Mouse (Mus musculus): ENCODE results near the gene B4galt2.

The B4galt2 gene

GRCm38 (mm10) chr4:117908834-117909453 is 25.7 kb upstream of the B4galt2 start:
- DNase-seq (ENCODE audit: low read depth, low spot score) = no peak

- DNase-seq (ENCODE audit: low read depth, low spot score) = no peak
Observed at GRCm38 (mm10) chr4:117906196-117906595, 22.9 kb upstream of the B4galt2 start.

GRCm38 (mm10) chr4:117904761-117905160 is 21.5 kb upstream of the B4galt2 start:
- DNase-seq (ENCODE audit: low read depth, low spot score) = no peak

GRCm38 (mm10) chr4:117904094-117904493 is 20.8 kb upstream of the B4galt2 start:
- no peak for DNase-seq (ENCODE audit: low read depth, low spot score)

- DNase-seq (ENCODE audit: low read depth, low spot score) = no peak
Observed at GRCm38 (mm10) chr4:117898111-117898510, 14.8 kb upstream of the B4galt2 start.

GRCm38 (mm10) chr4:117896031-117896430 is 12.7 kb upstream of the B4galt2 start:
- DNase-seq (ENCODE audit: low read depth, low spot score) = no peak

- no peak for DNase-seq (ENCODE audit: low read depth, low spot score)
Observed at GRCm38 (mm10) chr4:117895339-117895738, 12.1 kb upstream of the B4galt2 start.

GRCm38 (mm10) chr4:117894601-117895000 is 11.3 kb upstream of the B4galt2 start:
- no peak for DNase-seq (ENCODE audit: low read depth, low spot score)

GRCm38 (mm10) chr4:117893376-117893775 is 10.1 kb upstream of the B4galt2 start:
- DNase-seq (ENCODE audit: low read depth, low spot score) = no peak

GRCm38 (mm10) chr4:117891738-117892161 is 8.5 kb upstream of the B4galt2 start, which contains the start of gene Dph2:
Gene Dph2 (minus strand): TSS chr4:117892032.
- DNase-seq (ENCODE audit: low read depth, low spot score) = peak; percentile 86

GRCm38 (mm10) chr4:117890750-117891149 is 7.5 kb upstream of the B4galt2 start:
- no peak for DNase-seq (ENCODE audit: low read depth, low spot score)

GRCm38 (mm10) chr4:117890031-117890430 is 6.7 kb upstream of the B4galt2 start:
- DNase-seq (ENCODE audit: low read depth, low spot score) = no peak

- no peak for DNase-seq (ENCODE audit: low read depth, low spot score)
Observed at GRCm38 (mm10) chr4:117889471-117889870, 6.2 kb upstream of the B4galt2 start.

GRCm38 (mm10) chr4:117887920-117888319 is 4.6 kb upstream of the B4galt2 start:
- DNase-seq (ENCODE audit: low read depth, low spot score) = no peak

- peak; percentile 78 for DNase-seq (ENCODE audit: low read depth, low spot score)
Observed at GRCm38 (mm10) chr4:117887133-117887532, 3.8 kb upstream of the B4galt2 start, which contains the start of gene Atp6v0b. Gene Atp6v0b (minus strand): TSS chr4:117887333.

- no peak for DNase-seq (ENCODE audit: low read depth, low spot score)
Observed at GRCm38 (mm10) chr4:117886644-117887043, 3.4 kb upstream of the B4galt2 start.

- DNase-seq (ENCODE audit: low read depth, low spot score) = no peak
Observed at GRCm38 (mm10) chr4:117885994-117886393, 2.7 kb upstream of the B4galt2 start.

GRCm38 (mm10) chr4:117885093-117885492 is 1.8 kb upstream of the B4galt2 start:
- DNase-seq (ENCODE audit: low read depth, low spot score) = no peak

- no peak for DNase-seq (ENCODE audit: low read depth, low spot score)
Observed at GRCm38 (mm10) chr4:117884146-117884545, 859 bp upstream of the B4galt2 start.

- DNase-seq (ENCODE audit: low read depth, low spot score) = no peak
Observed at GRCm38 (mm10) chr4:117878703-117879102, 4.6 kb downstream of the B4galt2 start.

- no peak for DNase-seq (ENCODE audit: low read depth, low spot score)
Observed at GRCm38 (mm10) chr4:117878301-117878700, 5.0 kb downstream of the B4galt2 start.

GRCm38 (mm10) chr4:117873615-117874014 is 9.7 kb downstream of the B4galt2 start:
- no peak for DNase-seq (ENCODE audit: low read depth, low spot score)

GRCm38 (mm10) chr4:117872471-117872886 is 10.8 kb downstream of the B4galt2 start, which contains the start of gene Ccdc24:
Gene Ccdc24 (minus strand): TSS chr4:117872557.
- DNase-seq (ENCODE audit: low read depth, low spot score) = peak; percentile 68

- no peak for DNase-seq (ENCODE audit: low read depth, low spot score)
Observed at GRCm38 (mm10) chr4:117871787-117872186, 11.5 kb downstream of the B4galt2 start.
